Mouse (Mus musculus) C2C12 (cell line): ENCODE data around the gene Lama4. TPM values are rescaled to one million over a fixed set of nuclear protein-coding genes. Genes with fewer than 3 reads are reported as not detected.

Source experiments
- H3K27me3 ChIP-seq: one replicate; pipeline ENCODE4 v1.6.1; 2011; ENCODE audit not compliant: control insufficient read depth, insufficient read depth, insufficient read length
- H3K36me3 ChIP-seq: one replicate; pipeline ENCODE4 v1.6.1; 2011; ENCODE audit not compliant: control insufficient read depth, insufficient read depth
- H3K4me3 ChIP-seq: one replicate; pipeline ENCODE4 v1.5.1; 2011; ENCODE audit warnings: mild to moderate bottlenecking, control low read depth; ENCODE audit not compliant: poor library complexity, insufficient read depth, severe bottlenecking
- H3K79me2 ChIP-seq: one replicate; pipeline ENCODE4 v1.6.1; 2011; ENCODE audit not compliant: control insufficient read depth, insufficient read depth
- H3K79me3 ChIP-seq: one replicate; pipeline ENCODE4 v1.6.1; 2011; ENCODE audit warnings: low read depth, control low read depth
- H3ac ChIP-seq: one replicate; pipeline ENCODE3; 2011; ENCODE audit warnings: low read depth; ENCODE audit not compliant: control insufficient read depth, insufficient read length
- CEBPB ChIP-seq: IDR thresholded peaks from one replicate; pipeline ENCODE4 v1.6.1; 2011; ENCODE audit warnings: low read depth, mild to moderate bottlenecking, control low read depth, moderate library complexity
- CTCF ChIP-seq: IDR thresholded peaks from one replicate; pipeline ENCODE4 v1.5.1; 2011; ENCODE audit not compliant: control insufficient read depth, insufficient read depth, insufficient read length
- FOSL1 ChIP-seq: IDR thresholded peaks from one replicate; pipeline ENCODE4 v1.8.0; 2011; ENCODE audit warnings: mild to moderate bottlenecking, low read length; ENCODE audit not compliant: poor library complexity, insufficient read depth, severe bottlenecking
- MAX ChIP-seq: IDR thresholded peaks from one replicate; pipeline ENCODE4 v1.6.1; 2011; ENCODE audit warnings: mild to moderate bottlenecking, control low read depth
- MYOD1 ChIP-seq: IDR thresholded peaks from one replicate; pipeline ENCODE4 v1.6.1; 2011; ENCODE audit warnings: low read depth; ENCODE audit not compliant: control insufficient read depth, insufficient read length
- MYOG ChIP-seq: IDR thresholded peaks from one replicate; pipeline ENCODE4 v1.6.1; 2011; ENCODE audit not compliant: control insufficient read depth, insufficient read length; ENCODE audit errors: extremely low read depth
- USF1 ChIP-seq: IDR thresholded peaks from one replicate; pipeline ENCODE4 v1.6.1; 2011; ENCODE audit warnings: low read depth, mild to moderate bottlenecking, control low read depth, moderate library complexity
- polyA plus RNA-seq: library from polyadenylated mRNA; unstranded; fragments of >200 nt; fragmentation: generic; extraction: Trizol; gene quantifications from one replicate; pipeline ENCODE4 v1.2.1, GENCODE M21; 2012; ENCODE audit warnings: missing spikeins

Gene Lama4
- polyA plus RNA-seq, 1 experiment, result 0.02 TPM

- Histone ChIP-seq H3K27me3 (no peaks in the 10 kb centered on the region), H3K79me3 (no peaks in the 10 kb centered on the region), H3K79me2 (no peaks in the 10 kb centered on the region), H3K4me3 (no peak overlapping the region), H3ac (no peak overlapping the region), H3K36me3 (no peaks in the 10 kb centered on the region)
- TF ChIP-seq MAX (no peak), MYOD1 (no peak), FOSL1 (no peak), CEBPB (no peak), USF1 (no peak)
Measured at GRCm38 (mm10) chr10:38965857-38966256, 542 bp downstream of the Lama4 start.

GRCm38 (mm10) chr10:38966646-38967045 lies 1.3 kb downstream of the Lama4 start:
- no peaks in the 10 kb centered on the region for H3K79me3 ChIP-seq
- no peak overlapping the region for H3K4me3 ChIP-seq
- H3ac ChIP-seq, result no peak overlapping the region
- H3K79me2 ChIP-seq, result no peaks in the 10 kb centered on the region
- no peaks in the 10 kb centered on the region for H3K27me3 ChIP-seq
- TF ChIP-seq FOSL1 (no peak), MAX (no peak), CTCF (no peak), MYOG (no peak), USF1 (no peak), CEBPB (no peak), MYOD1 (no peak)
- H3K36me3 ChIP-seq, result no peaks in the 10 kb centered on the region

DNA sequence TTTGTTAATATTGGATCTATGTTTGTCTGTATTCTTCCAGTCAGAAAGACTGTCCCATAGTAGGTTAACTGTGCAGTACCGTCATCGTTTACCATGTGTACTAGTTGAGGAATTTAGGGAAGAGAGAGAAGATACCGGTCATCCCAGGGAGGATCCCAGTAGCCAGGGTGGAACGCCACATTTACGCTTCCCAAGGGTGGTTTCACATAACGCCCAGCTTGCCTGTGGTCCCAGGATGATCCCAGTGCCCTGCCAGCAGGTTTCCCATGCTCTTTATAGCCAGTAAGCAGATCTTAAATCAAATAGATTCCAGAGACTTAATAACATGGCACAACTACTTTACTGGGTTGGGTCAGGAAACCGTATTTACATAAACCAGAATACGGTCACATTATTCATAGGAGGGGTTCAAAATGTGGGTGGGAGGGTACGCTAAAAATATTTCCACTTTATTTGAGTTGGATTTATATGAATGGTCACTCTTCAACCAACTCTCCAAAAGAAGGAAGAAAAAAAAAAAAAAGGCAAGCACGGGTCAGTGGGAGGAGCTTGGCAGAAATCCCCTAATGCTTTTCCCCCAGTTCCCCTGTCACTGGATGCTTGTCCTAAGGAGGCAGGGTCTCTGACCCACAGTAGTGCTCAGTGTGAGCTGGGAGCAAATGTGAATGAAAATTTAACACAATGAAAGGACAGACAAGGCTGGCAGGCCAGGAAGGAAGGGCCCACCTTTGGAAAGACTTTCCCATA lies 3.2 kb downstream of the Lama4 start:
- H3K27me3 ChIP-seq, result no peaks in the 10 kb centered on the region
- no peak overlapping the region for H3ac ChIP-seq
- H3K79me2 ChIP-seq, result no peaks in the 10 kb centered on the region
- H3K79me3 ChIP-seq, result no peaks in the 10 kb centered on the region
- TF ChIP-seq CTCF (no peak), MAX (no peak), USF1 (no peak), MYOG (no peak), CEBPB (no peak), FOSL1 (no peak), MYOD1 (no peak)
- H3K36me3 ChIP-seq, result no peaks in the 10 kb centered on the region
- H3K4me3 ChIP-seq, result no peak overlapping the region

DNA sequence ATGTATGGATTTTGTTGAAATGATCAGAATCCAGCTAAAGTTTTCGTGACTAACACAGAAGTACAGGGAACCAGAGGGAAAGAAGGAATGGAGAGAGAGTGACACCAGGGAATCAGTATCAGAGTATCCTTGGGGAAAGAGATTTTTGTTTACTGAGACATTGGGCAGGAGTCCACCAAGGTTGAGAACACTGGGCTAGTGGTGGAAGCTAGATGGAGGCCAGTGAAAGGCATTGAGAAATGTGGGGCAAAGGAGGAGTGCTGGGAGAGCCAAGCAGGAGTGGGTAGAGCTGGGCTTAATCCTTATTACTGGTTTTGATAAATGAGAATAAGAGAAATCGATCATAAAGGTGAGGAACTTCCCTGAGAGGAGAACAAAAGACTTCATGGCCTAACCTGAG lies 4.2 kb downstream of the Lama4 start:
- no peaks in the 10 kb centered on the region for H3K79me2 ChIP-seq
- no peaks in the 10 kb centered on the region for H3K36me3 ChIP-seq
- no peak overlapping the region for H3K4me3 ChIP-seq
- H3K79me3 ChIP-seq, result no peaks in the 10 kb centered on the region
- no peak overlapping the region for H3ac ChIP-seq
- no peak for TF ChIP-seq MYOG
- no peak for TF ChIP-seq USF1
- no peak for TF ChIP-seq FOSL1
- TF ChIP-seq CTCF, result no peak
- no peak for TF ChIP-seq MAX
- no peak for TF ChIP-seq MYOD1
- TF ChIP-seq CEBPB, result no peak
- H3K27me3 ChIP-seq, result no peaks in the 10 kb centered on the region

GRCm38 (mm10) chr10:38969975-38970374 lies 4.7 kb downstream of the Lama4 start:
- Histone ChIP-seq H3K79me3 (no peaks in the 10 kb centered on the region), H3K79me2 (no peaks in the 10 kb centered on the region), H3ac (no peak overlapping the region), H3K27me3 (no peaks in the 10 kb centered on the region), H3K4me3 (no peak overlapping the region), H3K36me3 (no peaks in the 10 kb centered on the region)
- no peak for TF ChIP-seq FOSL1
- TF ChIP-seq MAX, result no peak

GRCm38 (mm10) chr10:38972221-38972946 lies 7.1 kb downstream of the Lama4 start:
- H3K79me2 ChIP-seq, result no peaks in the 10 kb centered on the region
- H3K79me3 ChIP-seq, result no peaks in the 10 kb centered on the region
- no peaks in the 10 kb centered on the region for H3K36me3 ChIP-seq
- no peak for TF ChIP-seq FOSL1
- H3K4me3 ChIP-seq, result no peak overlapping the region
- no peaks in the 10 kb centered on the region for H3K27me3 ChIP-seq
- H3ac ChIP-seq, result no peak overlapping the region
